Mouse (Mus musculus): ENCODE data around the gene Ankrd17. TPM values are rescaled to one million over a fixed set of nuclear protein-coding genes. Genes with fewer than 3 reads are reported as not detected.

Ankrd17 gene
- polyA plus RNA-seq, 1 experiment from 2014 or later: 25.4 TPM

DNA sequence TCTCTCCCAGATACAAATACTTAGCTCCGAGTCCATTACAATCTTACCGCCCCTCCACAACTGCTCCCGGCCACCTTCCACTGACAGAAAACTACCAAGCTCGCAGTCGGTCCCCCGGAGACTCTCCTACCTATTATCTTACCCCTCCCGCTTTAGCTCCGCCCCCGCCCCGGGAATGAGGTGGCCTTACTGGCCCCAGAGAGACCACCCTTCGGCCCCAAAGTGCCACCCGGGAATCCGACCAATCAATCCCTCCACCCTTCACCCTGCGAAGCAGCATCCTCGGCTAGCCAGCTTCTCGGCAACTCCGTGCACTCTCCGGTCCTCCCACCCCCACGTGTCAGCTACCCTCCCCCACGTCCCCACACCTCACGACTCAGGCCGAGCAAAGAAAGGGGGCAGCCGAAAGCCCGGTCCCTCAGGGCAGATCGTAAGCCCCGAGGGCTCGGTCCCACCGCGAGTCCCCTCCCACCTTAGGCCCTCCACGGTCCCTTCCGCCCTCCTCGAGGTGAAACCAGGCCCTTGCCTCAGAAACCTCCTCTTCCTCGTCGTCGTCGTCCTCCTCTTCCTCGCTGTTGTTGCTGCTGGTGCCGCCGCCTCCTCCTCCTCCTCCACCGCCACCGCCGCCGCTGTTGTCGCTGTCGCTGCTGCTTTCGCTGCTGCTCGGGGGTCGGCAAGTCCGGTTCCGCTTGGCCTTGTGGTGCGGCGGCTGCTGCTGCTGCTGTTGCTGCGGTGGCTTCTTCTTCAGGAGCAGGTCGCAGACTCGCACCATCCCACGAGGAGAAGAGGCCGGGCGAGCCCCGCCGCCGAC, 1.0 kb downstream of the Ankrd17 start:
- H3K27me3 ChIP-seq (ENCODE audit: low read depth, poor library complexity, severe bottlenecking): no peaks in the 10 kb centered on the region
- peak; percentile 75 for DNase-seq (ENCODE audit: low spot score)
- peaks cover 12% of the 10 kb centered on the region for H3K4me1 ChIP-seq
- peak overlapping the region; percentile 98 for H3K27ac ChIP-seq
- peaks cover 20% of the 10 kb centered on the region for H3K36me3 ChIP-seq
- no peaks in the 10 kb centered on the region for H3K9me3 ChIP-seq (replicated peaks)
- H3K4me3 ChIP-seq: peak overlapping the region; percentile 82
- under 1% methylated on average over 59 of the region's 61 CpGs for WGBS

DNA sequence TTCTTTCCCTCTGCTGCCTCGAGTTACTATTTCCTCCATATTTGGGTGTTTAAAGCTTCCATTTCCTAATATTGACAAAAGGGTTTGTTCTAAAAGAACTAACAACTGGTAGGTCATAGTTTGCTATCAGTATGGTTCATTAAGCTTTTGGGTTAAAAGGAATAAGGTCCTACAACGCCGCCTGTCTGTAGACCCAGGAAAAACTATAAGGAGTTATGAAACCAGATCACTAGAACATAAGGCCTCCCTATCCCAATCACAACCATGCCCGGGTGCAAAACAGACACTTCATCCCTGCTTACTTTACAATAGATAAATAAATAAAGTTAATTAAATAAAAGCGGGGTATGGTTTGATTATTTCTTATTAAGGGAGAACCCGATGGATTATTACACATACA, 1.9 kb downstream of the Ankrd17 start:
- peak overlapping the region; percentile 98 for H3K27ac ChIP-seq
- peak overlapping the region; percentile 82 for H3K4me3 ChIP-seq
- peaks cover 29% of the 10 kb centered on the region for H3K36me3 ChIP-seq
- DNase-seq (ENCODE audit: low spot score): no peak
- H3K9me3 ChIP-seq (replicated peaks): no peaks in the 10 kb centered on the region
- H3K27me3 ChIP-seq (ENCODE audit: low read depth, poor library complexity, severe bottlenecking): no peaks in the 10 kb centered on the region
- peaks cover 12% of the 10 kb centered on the region for H3K4me1 ChIP-seq
- WGBS: 5% methylated on average over 6 of the region's 6 CpGs

- no peak overlapping the region for H3K4me3 ChIP-seq
- H3K27ac ChIP-seq: no peak overlapping the region
- WGBS: 91% methylated on average over 3 of the region's 3 CpGs
- no peaks in the 10 kb centered on the region for H3K9me3 ChIP-seq (replicated peaks)
- no peaks in the 10 kb centered on the region for H3K27me3 ChIP-seq (ENCODE audit: low read depth, poor library complexity, severe bottlenecking)
- no peak for DNase-seq (ENCODE audit: low spot score)
- H3K36me3 ChIP-seq: peaks cover 67% of the 10 kb centered on the region
- no peaks in the 10 kb centered on the region for H3K4me1 ChIP-seq
Observed at GRCm38 (mm10) chr5:90355824-90356223, 10.6 kb downstream of the Ankrd17 start.

- Histone ChIP-seq H3K27ac (no peak overlapping the region), H3K4me3 (no peak overlapping the region), H3K4me1 (no peaks in the 10 kb centered on the region), H3K36me3 (peaks cover 50% of the 10 kb centered on the region), H3K27me3 (ENCODE audit: low read depth, poor library complexity, severe bottlenecking) (no peaks in the 10 kb centered on the region), H3K9me3 (replicated peaks) (no peaks in the 10 kb centered on the region)
- 97% methylated on average over 4 of the region's 4 CpGs for WGBS
- DNase-seq (ENCODE audit: low spot score): no peak
Observed at GRCm38 (mm10) chr5:90353552-90354317, 12.6 kb downstream of the Ankrd17 start.

DNA sequence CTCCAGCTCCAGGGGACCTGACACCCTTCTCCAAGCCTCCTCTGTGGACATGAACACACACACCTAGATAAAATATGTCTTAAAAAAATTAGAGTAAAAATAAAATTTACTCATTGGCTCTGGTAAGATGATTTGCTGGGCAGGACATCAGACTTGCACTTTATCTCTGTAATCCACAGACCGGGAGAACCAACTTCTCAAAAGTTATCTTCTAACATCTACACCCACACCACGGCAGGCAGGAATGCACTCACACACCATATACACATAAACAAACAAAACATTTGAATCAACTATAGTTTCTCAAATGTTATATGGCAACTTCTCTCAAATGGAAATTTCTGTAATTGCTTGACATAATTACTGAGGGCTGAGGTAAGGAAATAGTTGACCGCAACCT, 19.5 kb downstream of the Ankrd17 start:
- no peak overlapping the region for H3K27ac ChIP-seq
- no peak overlapping the region for H3K4me3 ChIP-seq
- WGBS: 95% methylated on average over 3 of the region's 3 CpGs

DNA sequence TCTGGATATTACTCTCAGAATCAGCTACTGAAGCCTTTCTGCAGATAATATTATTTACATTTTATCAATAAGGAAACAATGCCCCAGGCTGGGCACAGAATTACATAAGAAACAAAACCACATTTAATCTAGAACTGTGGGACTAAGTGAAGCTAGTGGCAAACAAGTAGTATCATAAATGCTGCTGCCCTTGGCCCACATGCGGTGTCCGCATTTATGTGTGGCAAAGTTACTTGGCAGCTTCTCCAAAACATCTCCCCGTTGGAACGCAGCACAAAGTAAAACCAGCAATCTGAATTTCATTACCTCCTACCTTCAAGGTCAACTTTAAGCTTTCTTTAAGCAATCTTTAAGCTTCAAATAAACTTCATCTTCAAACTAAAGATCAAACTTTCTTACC, 25.5 kb downstream of the Ankrd17 start:
- H3K27me3 ChIP-seq (ENCODE audit: low read depth, poor library complexity, severe bottlenecking): no peaks in the 10 kb centered on the region
- peaks cover 21% of the 10 kb centered on the region for H3K4me1 ChIP-seq
- H3K36me3 ChIP-seq: no peaks in the 10 kb centered on the region
- H3K27ac ChIP-seq: no peak overlapping the region
- no peak overlapping the region for H3K4me3 ChIP-seq
- WGBS: 85% methylated on average over 4 of the region's 4 CpGs
- H3K9me3 ChIP-seq (replicated peaks): no peaks in the 10 kb centered on the region
- no peak for DNase-seq (ENCODE audit: low spot score)

More for the DNA sequence above, 19.5 kb downstream of the Ankrd17 start:
- DNase-seq (ENCODE audit: low spot score): no peak
- Histone ChIP-seq H3K9me3 (replicated peaks) (no peaks in the 10 kb centered on the region), H3K4me1 (no peaks in the 10 kb centered on the region), H3K27me3 (ENCODE audit: low read depth, poor library complexity, severe bottlenecking) (no peaks in the 10 kb centered on the region), H3K36me3 (peaks cover 12% of the 10 kb centered on the region)

- H3K4me3 ChIP-seq: peak overlapping the region; percentile 13; the same call in 1 of the 2 replicates
- no peak overlapping the region for H3K27ac ChIP-seq
Observed at GRCm38 (mm10) chr5:90339953-90340343, 26.4 kb downstream of the Ankrd17 start.

GRCm38 (mm10) chr5:90339129-90339952, 27.0 kb downstream of the Ankrd17 start:
- WGBS: 37% methylated on average over 5 of the region's 5 CpGs
- H3K4me3 ChIP-seq: peak overlapping the region; percentile 13; the same call in 1 of the 2 replicates
- no peaks in the 10 kb centered on the region for H3K36me3 ChIP-seq
- H3K9me3 ChIP-seq (replicated peaks): no peaks in the 10 kb centered on the region
- H3K27me3 ChIP-seq (ENCODE audit: low read depth, poor library complexity, severe bottlenecking): no peaks in the 10 kb centered on the region
- peaks cover 21% of the 10 kb centered on the region for H3K4me1 ChIP-seq
- DNase-seq (ENCODE audit: low spot score): peak; percentile 32
- no peak overlapping the region for H3K27ac ChIP-seq

More at GRCm38 (mm10) chr5:90339953-90340343, 26.4 kb downstream of the Ankrd17 start:
- Histone ChIP-seq H3K27me3 (ENCODE audit: low read depth, poor library complexity, severe bottlenecking) (no peaks in the 10 kb centered on the region), H3K4me1 (peaks cover 21% of the 10 kb centered on the region), H3K9me3 (replicated peaks) (no peaks in the 10 kb centered on the region), H3K36me3 (no peaks in the 10 kb centered on the region)
- WGBS: 96% methylated on average over 1 of the region's 1 CpGs
- DNase-seq (ENCODE audit: low spot score): no peak

GRCm38 (mm10) chr5:90338177-90339091, 27.9 kb downstream of the Ankrd17 start:
- H3K4me3 ChIP-seq: no peak overlapping the region

GRCm38 (mm10) chr5:90332478-90332877, 33.9 kb downstream of the Ankrd17 start:
- Histone ChIP-seq H3K27ac (no peak overlapping the region), H3K36me3 (no peaks in the 10 kb centered on the region), H3K27me3 (ENCODE audit: low read depth, poor library complexity, severe bottlenecking) (no peaks in the 10 kb centered on the region), H3K9me3 (replicated peaks) (no peaks in the 10 kb centered on the region), H3K4me1 (no peaks in the 10 kb centered on the region), H3K4me3 (no peak overlapping the region)
- no peak for DNase-seq (ENCODE audit: low spot score)
- 95% methylated on average over 2 of the region's 2 CpGs for WGBS

More at GRCm38 (mm10) chr5:90338177-90339091, 27.9 kb downstream of the Ankrd17 start:
- peaks cover 21% of the 10 kb centered on the region for H3K4me1 ChIP-seq
- no peaks in the 10 kb centered on the region for H3K36me3 ChIP-seq
- no peak overlapping the region for H3K27ac ChIP-seq
- WGBS: 81% methylated on average over 7 of the region's 7 CpGs
- no peaks in the 10 kb centered on the region for H3K9me3 ChIP-seq (replicated peaks)
- no peak for DNase-seq (ENCODE audit: low spot score)
- no peaks in the 10 kb centered on the region for H3K27me3 ChIP-seq (ENCODE audit: low read depth, poor library complexity, severe bottlenecking)

GRCm38 (mm10) chr5:90331071-90331470, 35.3 kb downstream of the Ankrd17 start:
- Histone ChIP-seq H3K4me3 (no peak overlapping the region), H3K27me3 (ENCODE audit: low read depth, poor library complexity, severe bottlenecking) (no peaks in the 10 kb centered on the region), H3K9me3 (replicated peaks) (no peaks in the 10 kb centered on the region), H3K27ac (no peak overlapping the region), H3K36me3 (no peaks in the 10 kb centered on the region), H3K4me1 (no peaks in the 10 kb centered on the region)
- WGBS: 93% methylated on average over 1 of the region's 1 CpGs
- DNase-seq (ENCODE audit: low spot score): no peak

DNA sequence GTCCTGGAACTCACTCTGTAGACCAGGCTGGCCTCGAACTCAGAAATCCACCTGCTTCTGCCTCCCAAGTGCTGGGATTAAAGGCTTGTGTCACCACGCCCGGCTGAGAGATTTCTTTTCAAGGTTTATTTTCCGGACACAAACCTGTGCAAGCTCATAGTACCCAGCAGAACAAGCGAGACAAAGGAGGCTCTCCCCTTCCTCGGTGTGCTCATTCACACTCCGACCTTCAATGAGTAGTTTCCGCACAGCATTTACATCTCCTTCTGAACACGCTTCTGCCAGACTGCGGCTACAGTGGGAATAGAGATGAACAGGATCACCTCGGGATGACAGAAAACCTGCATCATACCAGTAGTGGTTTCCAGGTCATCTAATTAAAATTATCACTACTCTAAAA, 68.0 kb downstream of the Ankrd17 start:
- Histone ChIP-seq H3K9me3 (replicated peaks) (no peaks in the 10 kb centered on the region), H3K27me3 (ENCODE audit: low read depth, poor library complexity, severe bottlenecking) (no peaks in the 10 kb centered on the region), H3K27ac (no peak overlapping the region), H3K4me1 (no peaks in the 10 kb centered on the region), H3K4me3 (no peak overlapping the region), H3K36me3 (peaks cover 78% of the 10 kb centered on the region)
- WGBS: 95% methylated on average over 11 of the region's 11 CpGs
- no peak for DNase-seq (ENCODE audit: low spot score)
